Mouse (Mus musculus) lung, postnatal 0 days (tissue): ENCODE data around the gene Sephs2.

ENCODE experiments used
- CTCF ChIP-seq: IDR thresholded peaks from 2 replicates; pipeline ENCODE4 v1.5.1; 2016; ENCODE audit warnings: antibody characterized with exemption, mild to moderate bottlenecking
- EP300 ChIP-seq: IDR thresholded peaks from 2 replicates; pipeline ENCODE4 v1.6.1; 2016; ENCODE audit warnings: antibody characterized with exemption, mild to moderate bottlenecking, control low read depth

DNA sequence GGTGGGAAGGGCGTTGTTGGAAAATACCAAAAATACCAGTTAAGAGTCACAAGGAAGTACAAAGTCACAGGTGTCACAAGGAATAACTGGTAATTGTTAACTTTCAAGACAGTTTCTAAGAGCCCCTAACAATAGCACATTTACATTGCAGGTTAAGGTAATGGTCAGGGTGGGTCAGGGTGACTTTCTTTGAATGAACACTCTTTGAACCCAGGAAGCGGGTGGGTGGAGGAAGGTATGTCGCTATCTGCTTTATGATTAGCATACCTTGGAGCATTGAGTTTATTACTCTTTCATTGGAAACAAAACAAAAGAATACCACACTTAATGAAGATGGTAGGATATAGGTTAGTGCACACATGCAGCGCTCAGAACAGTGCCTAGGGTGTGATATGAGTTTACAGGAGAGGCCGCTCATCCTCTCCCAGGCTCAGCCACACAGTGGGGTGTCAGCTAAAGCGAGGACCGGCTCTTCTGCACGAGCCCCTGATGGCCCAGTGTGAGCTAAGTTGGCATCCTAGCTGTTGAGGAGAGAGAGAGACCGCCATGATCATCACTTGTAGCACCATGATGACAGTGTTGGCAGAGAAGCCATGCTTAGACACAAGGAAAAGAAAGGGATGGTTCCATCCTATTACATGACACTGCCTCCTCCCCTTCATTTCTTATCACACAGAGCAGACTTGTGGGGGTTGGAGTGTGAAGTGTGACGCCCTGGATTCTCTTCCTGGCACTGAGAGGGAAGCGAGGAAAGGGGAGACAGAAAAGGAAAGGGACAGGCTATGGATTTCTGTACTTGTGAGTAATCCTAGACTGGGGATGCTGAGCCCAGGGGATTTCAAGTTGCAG, 48.5 kb downstream of the Sephs2 start:
- TF ChIP-seq CTCF (no peak), EP300 (no peak)
